9 mouse cellular contexts compared by ENCODE assay signal in genomic region chr19:10809428-10810175, GRCm38 (mm10). TPM values are rescaled to one million over a fixed set of nuclear protein-coding genes. Genes with fewer than 3 reads are reported as not detected.
DNase-seq lines count a peak whose midpoint lies in the region; ATAC-seq and TF ChIP-seq lines count a peak whose summit lies in the region.
"Had no signal": no experiment of that assay in that cellular context is flagged by ENCODE, and none has a peak within 500 bp of the region (broad histone marks: within the 10 kb centered on the region; RNA-seq: fewer than 3 reads in every experiment).

No protein-coding gene starts in this region.

- DNase-seq in forebrain, embryonic 10.5 days (ENCODE audit: extremely low spot score, low spot score) = no peak
- peak; percentile 37 for DNase-seq in embryo, embryonic 10.5 days (ENCODE audit: low spot score)
- peak; percentile 57 to 80 for DNase-seq in layer of hippocampus, adult 2 months (ENCODE audit: low spot score in 2 of 2)
- DNase-seq in midbrain, postnatal 0 days (ENCODE audit: low spot score) = peak; percentile 65
- DNase-seq in urinary bladder, adult 18-20 months (ENCODE audit: low spot score in 2 of 2) = no peak
- DNase-seq in heart, postnatal 36 days = no peak
- no peak for DNase-seq in spleen, postnatal 36 days (ENCODE audit: low spot score in 2 of 2)
- DNase-seq: liver, postnatal 0 days had no signal

- intact Hi-C loops in heart, postnatal 36 days (cut with DNase I) = no loop called here

- no peaks in the 10 kb centered on the region for H3K9me3 ChIP-seq in forebrain, embryonic 13.5 days (replicated peaks)
- H3K9me3 ChIP-seq in forebrain, embryonic 10.5 days = no peaks in the 10 kb centered on the region
- no peaks in the 10 kb centered on the region for H3K9me3 ChIP-seq in midbrain, postnatal 0 days (ENCODE audit: low read length)

- H3K36me3 ChIP-seq in forebrain, embryonic 13.5 days (ENCODE audit: poor library complexity, severe bottlenecking) = no peaks in the 10 kb centered on the region
- H3K36me3 ChIP-seq in forebrain, embryonic 10.5 days (replicated peaks) = no peaks in the 10 kb centered on the region
- H3K36me3 ChIP-seq in midbrain, postnatal 0 days (ENCODE audit: insufficient read depth, low read length) = no peaks in the 10 kb centered on the region

- no peak overlapping the region for H3K9ac ChIP-seq in forebrain, embryonic 13.5 days
- H3K9ac ChIP-seq in midbrain, postnatal 0 days (replicated peaks; ENCODE audit: low read length, poor library complexity, severe bottlenecking) = no peak overlapping the region
- H3K9ac ChIP-seq: liver, postnatal 0 days had no signal

- ATAC-seq in forebrain, embryonic 13.5 days = peak; percentile 85
- ATAC-seq in midbrain, postnatal 0 days (ENCODE audit: low FRiP score) = peak; percentile 67
- ATAC-seq: liver, postnatal 0 days had no signal

- H3K27me3 ChIP-seq in forebrain, embryonic 13.5 days = no peaks in the 10 kb centered on the region
- no peaks in the 10 kb centered on the region for H3K27me3 ChIP-seq in forebrain, embryonic 10.5 days (ENCODE audit: poor library complexity, severe bottlenecking)
- H3K27me3 ChIP-seq in midbrain, postnatal 0 days (ENCODE audit: insufficient read depth, low read length) = no peaks in the 10 kb centered on the region

- H3K4me3 ChIP-seq in forebrain, embryonic 13.5 days = no peak overlapping the region
- H3K4me3 ChIP-seq in forebrain, embryonic 10.5 days = no peak overlapping the region
- H3K4me3 ChIP-seq in layer of hippocampus, adult 2 months = no peak overlapping the region
- H3K4me3 ChIP-seq in midbrain, postnatal 0 days (ENCODE audit: low read depth, low read length) = no peak overlapping the region

- peaks cover 18% of the 10 kb centered on the region for H3K4me1 ChIP-seq in forebrain, embryonic 13.5 days
- peaks cover 5% of the 10 kb centered on the region for H3K4me1 ChIP-seq in forebrain, embryonic 10.5 days
- no peaks in the 10 kb centered on the region; the same call in 1 of the 2 replicates for H3K4me1 ChIP-seq in midbrain, postnatal 0 days (ENCODE audit: insufficient read depth, low read length)

- H3K4me2 ChIP-seq in forebrain, embryonic 13.5 days = no peak overlapping the region
- H3K4me2 ChIP-seq in midbrain, postnatal 0 days (ENCODE audit: low read depth, low read length, poor library complexity, severe bottlenecking) = no peak overlapping the region

- peak overlapping the region; percentile 60 for H3K27ac ChIP-seq in forebrain, embryonic 13.5 days
- H3K27ac ChIP-seq in forebrain, embryonic 10.5 days = no peak overlapping the region
- H3K27ac ChIP-seq in layer of hippocampus, adult 2 months = peak overlapping the region; percentile 86
- H3K27ac ChIP-seq in midbrain, postnatal 0 days (ENCODE audit: low read depth, low read length) = peak overlapping the region; percentile 60

- TF ChIP-seq CTCF in layer of hippocampus, adult 2 months (conservative IDR thresholded peaks at IDR 0.05) = no peak
- TF ChIP-seq CTCF in midbrain, postnatal 0 days (IDR thresholded peaks at IDR 0.05) = no peak

- 67% methylated on average over 11 of the region's 11 CpGs for WGBS in forebrain, embryonic 13.5 days
- 84% methylated on average over 11 of the region's 11 CpGs for WGBS in forebrain, embryonic 10.5 days
- 62% methylated on average over 11 of the region's 11 CpGs for WGBS in midbrain, postnatal 0 days

RNA-seq across cellular contexts. Expression of gene Cd6, which starts 20.3 kb away (rescaled TPM):
- not detected in 2 replicates for polyA plus RNA-seq in forebrain, embryonic 13.5 days (2015; fragmentation: Nextera tagmentation; extraction: Ambion mirVana)
- not detected in 2 replicates for polyA plus RNA-seq in forebrain, embryonic 10.5 days (2016; fragmentation: Nextera tagmentation; extraction: Ambion mirVana)
- under 1 TPM in 1 of 2 experiments, not detected in 1; 0.32 TPM for total RNA-seq in layer of hippocampus, adult 2 months (2021)
- total RNA-seq in midbrain, postnatal 0 days (2014; rRNA removed) = not detected in 2 replicates
- polyA plus RNA-seq in midbrain, postnatal 0 days (2015; fragmentation: Nextera tagmentation; extraction: Ambion mirVana) = 0.22 TPM in 1 of 2 replicates, not detected in the other
- under 1 TPM; 0.08 to 0.31 TPM for total RNA-seq in heart, postnatal 36 days (2021)

RNA-seq across cellular contexts. Expression of gene Slc15a3, which starts 29.9 kb away (rescaled TPM):
- 0.15 and 0.30 TPM in 2 replicates for polyA plus RNA-seq in forebrain, embryonic 13.5 days (2015; fragmentation: Nextera tagmentation; extraction: Ambion mirVana)
- 0.32 and 0.37 TPM in 2 replicates for polyA plus RNA-seq in forebrain, embryonic 10.5 days (2016; fragmentation: Nextera tagmentation; extraction: Ambion mirVana)
- total RNA-seq in layer of hippocampus, adult 2 months (2021) = 1 to 10 TPM; 1.3 TPM
- 1.3 and 1.7 TPM in 2 replicates for total RNA-seq in midbrain, postnatal 0 days (2014; rRNA removed)
- 0.33 and 0.56 TPM in 2 replicates for polyA plus RNA-seq in midbrain, postnatal 0 days (2015; fragmentation: Nextera tagmentation; extraction: Ambion mirVana)
- 1 to 10 TPM; 2.2 to 2.4 TPM for total RNA-seq in heart, postnatal 36 days (2021)

Comparison
In these comparisons a context has a peak if more than half of its experiments do, and no peak if none do; other contexts are left out.
1. DNase-seq: peak in embryo, embryonic 10.5 days (single experiment), layer of hippocampus, adult 2 months (2 of 2) and midbrain, postnatal 0 days (single experiment); none in forebrain, embryonic 10.5 days (single experiment), urinary bladder, adult 18-20 months (0 of 2), heart, postnatal 36 days (0 of 2) and spleen, postnatal 36 days (0 of 2).